10 mouse cellular contexts compared by ENCODE assay signal in genomic region chr3:59321278-59321876, GRCm38 (mm10). TPM values are rescaled to one million over a fixed set of nuclear protein-coding genes. Genes with fewer than 3 reads are reported as not detected.
A peak's percentile ranks its signal among the peaks of the same experiment; 100 is the strongest.
DNase-seq lines count a peak whose midpoint lies in the region; ATAC-seq lines count a peak whose summit lies in the region.
"Had no signal": no experiment of that assay in that cellular context is flagged by ENCODE, and none has a peak within 500 bp of the region (broad histone marks: within the 10 kb centered on the region; RNA-seq: fewer than 3 reads in every experiment).

No protein-coding gene starts in this region.

- intact Hi-C loops in left cerebral cortex, postnatal 14 days (cut with DNase I), result loop anchor here (10.0 kb wide), 2 partner anchors 733 to 793 kb away; no protein-coding TSS in a partner anchor

- 50% methylated on average over 7 of the region's 7 CpGs for WGBS in hindbrain, embryonic 12.5 days

- H3K9ac ChIP-seq in hindbrain, embryonic 12.5 days, result no peak overlapping the region
- H3K9ac ChIP-seq: embryonic facial prominence, embryonic 13.5 days; limb, embryonic 12.5 days had no signal

- DNase-seq in ovary, postnatal 14 days (ENCODE audit: low spot score), result peak; percentile 39
- DNase-seq in ovary, adult 18-20 months (ENCODE audit: low spot score), result no peak
- peak; percentile 38 for DNase-seq in adrenal gland, adult 2 months
- DNase-seq in embryo, embryonic 10.5 days (ENCODE audit: low spot score), result peak; percentile 74
- DNase-seq in left cerebral cortex, postnatal 14 days (ENCODE audit: low spot score in 2 of 2), result peak; percentile 64 to 74
- DNase-seq in thymus, postnatal 10 days (ENCODE audit: low spot score in 2 of 2), result peak; percentile 45 to 73

- H3K4me3 ChIP-seq in hindbrain, embryonic 12.5 days, result no peak overlapping the region
- H3K4me3 ChIP-seq: embryonic facial prominence, embryonic 13.5 days; limb, embryonic 12.5 days had no signal

- no peaks in the 10 kb centered on the region for H3K4me1 ChIP-seq in hindbrain, embryonic 12.5 days
- H3K4me1 ChIP-seq: embryonic facial prominence, embryonic 13.5 days; limb, embryonic 12.5 days had no signal

- no peaks in the 10 kb centered on the region for H3K27me3 ChIP-seq in hindbrain, embryonic 12.5 days
- H3K27me3 ChIP-seq: embryonic facial prominence, embryonic 13.5 days; limb, embryonic 12.5 days had no signal

- 0 out of 2 replicates have a peak, but pooled peaks have one; percentile 46 for ATAC-seq in hindbrain, embryonic 12.5 days (ENCODE audit: low FRiP score)
- ATAC-seq in monocyte, adult 5-6 weeks (replicated peaks; ENCODE audit: insufficient number of reproducible peaks, low FRiP score, low TSS enrichment, poor library complexity, severe bottlenecking), result peak; percentile 75

- H3K27ac ChIP-seq in hindbrain, embryonic 12.5 days, result no peak overlapping the region
- H3K27ac ChIP-seq: embryonic facial prominence, embryonic 13.5 days; limb, embryonic 12.5 days had no signal

- no peaks in the 10 kb centered on the region for H3K9me3 ChIP-seq in hindbrain, embryonic 12.5 days (replicated peaks)
- H3K9me3 ChIP-seq: embryonic facial prominence, embryonic 13.5 days; limb, embryonic 12.5 days had no signal

- H3K4me2 ChIP-seq in hindbrain, embryonic 12.5 days (replicated peaks), result no peak overlapping the region
- H3K4me2 ChIP-seq: embryonic facial prominence, embryonic 13.5 days; limb, embryonic 12.5 days had no signal

- H3K36me3 ChIP-seq in hindbrain, embryonic 12.5 days, result peaks cover 15% of the 10 kb centered on the region

RNA-seq across cellular contexts. Expression of gene Igsf10, which starts 22.8 kb away (rescaled TPM):
- total RNA-seq in adrenal gland, adult 2 months (2021), result 1 to 10 TPM; 1.6 to 2.3 TPM
- polyA plus RNA-seq in adrenal gland, adult 2 months (2012; rRNA removed), result 0.17 and 0.39 TPM in 2 replicates
- 7.4 and 9.7 TPM in 2 replicates for polyA plus RNA-seq in hindbrain, embryonic 12.5 days (2016; fragmentation: Nextera tagmentation; extraction: Ambion mirVana)
- 1 to 10 TPM; 3.3 to 3.7 TPM for total RNA-seq in left cerebral cortex, postnatal 14 days (2021)
- total RNA-seq in monocyte, adult 5-6 weeks (2017), result 0.10 TPM in 1 of 3 replicates, not detected in the others

RNA-seq across cellular contexts. Expression of gene P2ry12, which starts 58.7 kb away (rescaled TPM):
- total RNA-seq in adrenal gland, adult 2 months (2021), result 1 to 10 TPM; 1.9 to 2.7 TPM
- polyA plus RNA-seq in adrenal gland, adult 2 months (2012; rRNA removed), result 1.6 and 2.6 TPM in 2 replicates
- polyA plus RNA-seq in hindbrain, embryonic 12.5 days (2016; fragmentation: Nextera tagmentation; extraction: Ambion mirVana), result 4.3 and 5.4 TPM in 2 replicates
- total RNA-seq in left cerebral cortex, postnatal 14 days (2021), result 10 to 100 TPM; 70.6 to 76.3 TPM
- 1.3 to 22.3 TPM (median 6.2 TPM) in 3 replicates for total RNA-seq in monocyte, adult 5-6 weeks (2017)
